Mouse (Mus musculus) bone marrow macrophage, adult 2 months (primary cell): ENCODE results near the gene Gm11096.

Experiments
- CTCF ChIP-seq: IDR thresholded peaks from 2 replicates; pipeline ENCODE4 v1.5.1; 2012; ENCODE audit warnings: low read depth, mild to moderate bottlenecking, low read length, moderate library complexity
- POLR2A ChIP-seq: IDR thresholded peaks from 2 replicates; pipeline ENCODE4 v1.6.1; 2012; ENCODE audit warnings: mild to moderate bottlenecking, low read depth, low read length, borderline replicate concordance

DNA sequence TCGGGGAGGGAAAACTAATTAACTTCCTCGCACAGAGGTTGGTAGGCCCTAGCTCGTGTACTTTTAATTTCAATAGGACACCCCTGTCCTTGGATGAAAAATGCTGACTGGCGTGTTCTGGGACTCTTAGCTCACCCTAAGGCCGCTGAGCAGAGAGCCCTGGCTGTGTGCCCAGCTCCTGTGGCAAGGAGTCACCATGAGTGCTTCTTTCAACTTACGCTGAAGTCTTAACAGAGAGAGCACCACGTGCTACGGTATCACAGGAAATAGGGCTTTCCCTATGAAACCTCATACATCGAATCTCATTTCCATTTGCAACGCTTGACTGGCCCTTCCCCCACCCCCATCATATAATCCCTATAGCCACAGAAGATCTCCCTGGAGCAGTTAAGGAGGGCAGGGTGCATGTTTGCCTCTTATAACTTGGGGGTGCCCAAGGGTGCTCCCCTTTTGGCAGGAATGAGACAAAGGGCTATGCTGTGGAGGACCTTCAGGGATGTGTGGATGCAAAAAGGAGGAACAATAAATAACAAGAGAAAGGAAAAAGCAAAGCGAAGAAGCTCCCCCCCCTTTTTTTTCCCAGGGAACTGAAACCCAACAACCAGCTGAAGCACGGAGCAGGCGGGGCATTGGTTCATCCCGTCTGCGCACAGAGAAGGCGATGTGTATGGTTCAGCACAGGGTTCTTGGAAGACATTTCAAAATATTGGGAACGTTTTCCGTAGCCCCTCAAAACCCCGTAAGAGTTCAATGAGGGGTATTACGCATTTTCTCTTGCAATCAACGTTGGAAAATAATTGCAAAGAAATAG is 39.0 kb downstream of the Gm11096 start:
- TF ChIP-seq POLR2A: no peak
- no peak for TF ChIP-seq CTCF
